Mouse (Mus musculus): ENCODE data around the gene Phc3.

DNA sequence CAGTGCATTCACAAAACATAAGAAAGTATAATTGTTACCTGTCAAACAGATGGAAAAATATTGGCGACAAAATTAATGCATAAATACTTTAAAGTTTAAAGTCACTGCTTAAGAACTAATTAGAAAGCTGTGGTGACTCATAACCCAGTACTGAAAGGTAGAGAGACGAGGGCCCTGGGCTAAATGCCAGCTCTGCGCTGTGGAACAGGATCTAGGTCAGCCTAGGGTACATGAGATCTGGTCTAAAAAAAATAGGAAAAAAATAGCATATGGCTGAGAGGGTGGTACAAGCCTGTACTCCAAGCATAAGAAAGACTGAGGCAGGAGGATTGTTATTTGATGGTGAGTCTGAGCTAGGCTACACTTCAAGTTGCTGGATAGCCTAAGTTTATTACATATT is 17.6 kb downstream of the Phc3 start:
- no peak for TF ChIP-seq CTCF (IDR thresholded peaks at IDR 0.05; ENCODE audit: low read depth, low read length)
- no peak for TF ChIP-seq POLR2A (IDR thresholded peaks at IDR 0.05; ENCODE audit: borderline replicate concordance, low read depth, low read length)
